Mouse (Mus musculus): ENCODE measurements around the gene Svopl.

GRCm38 (mm10) chr6:38083204-38083603, 36.4 kb upstream of the Svopl start:
- TF ChIP-seq EP300 (IDR thresholded peaks at IDR 0.05): no peak
- no peak for TF ChIP-seq CTCF (IDR thresholded peaks at IDR 0.05)
